Mouse (Mus musculus): ENCODE results near the gene Trim9. TPM values are rescaled to one million over a fixed set of nuclear protein-coding genes. Genes with fewer than 3 reads are reported as not detected.
A peak's percentile ranks its signal among the peaks of the same experiment; 100 is the strongest.

Gene Trim9
- not detected in 2 replicates for polyA plus RNA-seq (2012; ENCODE audit: insufficient read depth, insufficient read length, missing spikeins)

GRCm38 (mm10) chr12:70347202-70347841 is at the start of gene Trim9:
Gene Trim9 (minus strand): TSS chr12:70347614.
- peak within 1 kb of the TSS; percentile 55 for H3K4me3 ChIP-seq (ENCODE audit: insufficient read depth, low read depth, low read length)

DNA sequence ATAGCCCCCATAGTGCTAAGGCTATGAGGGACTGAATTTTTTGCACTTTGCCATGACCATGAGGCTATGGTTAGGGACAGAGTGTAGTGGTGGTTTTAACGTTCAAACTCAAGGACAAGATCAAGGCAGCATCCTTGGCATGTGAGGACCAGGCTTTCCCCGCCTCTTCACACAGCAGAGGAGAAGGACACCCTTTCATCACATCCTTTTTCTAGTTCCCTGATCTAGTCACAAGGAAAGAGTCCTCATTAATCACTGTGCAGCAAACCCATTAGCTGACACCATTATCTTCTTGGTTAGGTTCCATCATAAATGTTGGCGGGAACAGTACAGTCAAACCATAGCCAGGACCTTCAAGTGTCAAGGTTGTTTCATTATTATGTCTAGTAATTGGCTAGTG is 47.6 kb upstream of the Trim9 start:
- Histone ChIP-seq H3K4me3 (ENCODE audit: insufficient read depth, low read depth, low read length) (no peak overlapping the region), H3K27ac (replicated peaks; ENCODE audit: low read depth, low read length) (no peak overlapping the region), H3K4me1 (ENCODE audit: control insufficient read depth, insufficient read depth, insufficient read length, low read length) (no peaks in the 10 kb centered on the region)

More at GRCm38 (mm10) chr12:70347202-70347841, at the start of gene Trim9:
- no peaks in the 10 kb centered on the region; the same call in 1 of the 2 replicates for H3K4me1 ChIP-seq (ENCODE audit: control insufficient read depth, insufficient read depth, insufficient read length, low read length)
- H3K27ac ChIP-seq (replicated peaks; ENCODE audit: low read depth, low read length), result no peak within 1 kb of the TSS

DNA sequence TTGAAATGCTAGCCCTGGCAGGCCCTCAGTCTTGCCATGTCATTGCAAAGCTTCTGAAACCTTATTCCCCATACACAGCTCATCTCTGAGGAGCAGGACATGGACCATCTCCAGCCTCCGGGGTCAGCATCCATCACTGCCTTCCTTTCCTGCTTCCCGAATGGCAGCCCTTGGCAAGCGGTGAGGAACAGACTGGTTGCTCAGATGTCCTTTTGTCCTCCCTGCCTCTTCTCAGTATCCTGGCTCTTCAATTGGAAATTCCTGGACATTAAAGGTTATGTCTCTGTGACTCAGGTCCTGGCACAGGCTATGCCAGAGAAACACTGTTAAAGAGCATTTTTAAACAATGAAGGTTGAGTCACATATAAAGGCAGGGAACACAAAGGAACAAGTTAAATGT is 43.8 kb upstream of the Trim9 start:
- no peak overlapping the region for H3K27ac ChIP-seq (replicated peaks; ENCODE audit: low read depth, low read length)
- no peak overlapping the region for H3K4me3 ChIP-seq (ENCODE audit: insufficient read depth, low read depth, low read length)
- no peaks in the 10 kb centered on the region for H3K4me1 ChIP-seq (ENCODE audit: control insufficient read depth, insufficient read depth, insufficient read length, low read length)

- Histone ChIP-seq H3K4me1 (ENCODE audit: control insufficient read depth, insufficient read depth, insufficient read length, low read length) (no peaks in the 10 kb centered on the region), H3K27ac (replicated peaks; ENCODE audit: low read depth, low read length) (no peak overlapping the region), H3K4me3 (ENCODE audit: insufficient read depth, low read depth, low read length) (no peak overlapping the region)
Measured at GRCm38 (mm10) chr12:70374976-70375375, 27.6 kb upstream of the Trim9 start.

- no peak overlapping the region for H3K4me3 ChIP-seq (ENCODE audit: insufficient read depth, low read depth, low read length)
- H3K4me1 ChIP-seq (ENCODE audit: control insufficient read depth, insufficient read depth, insufficient read length, low read length), result no peaks in the 10 kb centered on the region
- no peak overlapping the region for H3K27ac ChIP-seq (replicated peaks; ENCODE audit: low read depth, low read length)
Measured at GRCm38 (mm10) chr12:70372874-70373273, 25.5 kb upstream of the Trim9 start.

GRCm38 (mm10) chr12:70369348-70369747 is 21.9 kb upstream of the Trim9 start:
- Histone ChIP-seq H3K4me3 (ENCODE audit: insufficient read depth, low read depth, low read length) (no peak overlapping the region), H3K27ac (replicated peaks; ENCODE audit: low read depth, low read length) (no peak overlapping the region), H3K4me1 (ENCODE audit: control insufficient read depth, insufficient read depth, insufficient read length, low read length) (no peaks in the 10 kb centered on the region)

DNA sequence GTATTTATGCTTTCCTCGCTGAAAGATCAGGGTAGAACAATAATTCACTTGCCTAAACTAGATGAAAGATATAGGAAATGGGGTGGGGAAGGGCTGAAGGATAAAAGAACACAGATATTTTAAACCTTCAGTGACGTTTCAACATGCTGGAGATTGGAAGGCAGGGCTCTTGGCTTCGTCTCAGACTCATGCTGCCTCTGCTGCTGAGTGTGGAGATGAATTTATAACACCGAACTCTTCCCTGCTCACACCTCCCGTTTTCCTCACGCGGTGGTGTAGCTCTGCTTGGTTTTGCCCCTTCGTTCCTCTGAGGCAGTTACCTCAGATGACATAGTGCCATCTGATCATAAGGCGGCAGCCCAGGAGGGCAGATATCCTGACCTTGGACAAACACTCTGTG is 21.4 kb upstream of the Trim9 start:
- H3K4me1 ChIP-seq (ENCODE audit: control insufficient read depth, insufficient read depth, insufficient read length, low read length), result no peaks in the 10 kb centered on the region
- no peak overlapping the region for H3K27ac ChIP-seq (replicated peaks; ENCODE audit: low read depth, low read length)
- no peak overlapping the region for H3K4me3 ChIP-seq (ENCODE audit: insufficient read depth, low read depth, low read length)

GRCm38 (mm10) chr12:70367326-70368248 is 20.2 kb upstream of the Trim9 start:
- H3K4me1 ChIP-seq (ENCODE audit: control insufficient read depth, insufficient read depth, insufficient read length, low read length), result no peaks in the 10 kb centered on the region
- no peak overlapping the region for H3K4me3 ChIP-seq (ENCODE audit: insufficient read depth, low read depth, low read length)
- H3K27ac ChIP-seq (replicated peaks; ENCODE audit: low read depth, low read length), result no peak overlapping the region

- H3K4me1 ChIP-seq (ENCODE audit: control insufficient read depth, insufficient read depth, insufficient read length, low read length), result no peaks in the 10 kb centered on the region
- H3K27ac ChIP-seq (replicated peaks; ENCODE audit: low read depth, low read length), result no peak overlapping the region
- no peak overlapping the region for H3K4me3 ChIP-seq (ENCODE audit: insufficient read depth, low read depth, low read length)
Measured at GRCm38 (mm10) chr12:70363016-70363415, 15.6 kb upstream of the Trim9 start.

DNA sequence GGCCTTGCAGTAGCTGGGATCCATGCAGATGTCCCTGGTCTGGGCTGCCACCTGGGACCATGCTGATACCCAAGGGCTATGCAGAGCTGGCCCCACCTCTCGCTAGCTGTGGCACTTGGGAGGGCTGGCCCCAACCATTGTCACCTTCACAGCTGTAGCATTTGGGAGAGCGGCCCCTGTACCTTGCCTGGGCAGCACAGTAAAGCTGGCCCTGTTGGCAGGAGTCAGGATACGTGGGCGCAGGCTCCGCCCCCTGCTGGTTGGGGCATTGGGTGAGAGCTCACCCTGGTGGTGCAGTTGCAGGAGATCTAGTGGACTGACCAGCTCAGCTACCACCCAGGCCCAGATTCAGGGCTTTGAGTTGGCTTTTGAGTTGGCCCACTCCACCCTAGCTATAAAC is 12.9 kb upstream of the Trim9 start:
- H3K27ac ChIP-seq (replicated peaks; ENCODE audit: low read depth, low read length), result no peak overlapping the region
- H3K4me1 ChIP-seq (ENCODE audit: control insufficient read depth, insufficient read depth, insufficient read length, low read length), result no peaks in the 10 kb centered on the region
- H3K4me3 ChIP-seq (ENCODE audit: insufficient read depth, low read depth, low read length), result no peak overlapping the region

DNA sequence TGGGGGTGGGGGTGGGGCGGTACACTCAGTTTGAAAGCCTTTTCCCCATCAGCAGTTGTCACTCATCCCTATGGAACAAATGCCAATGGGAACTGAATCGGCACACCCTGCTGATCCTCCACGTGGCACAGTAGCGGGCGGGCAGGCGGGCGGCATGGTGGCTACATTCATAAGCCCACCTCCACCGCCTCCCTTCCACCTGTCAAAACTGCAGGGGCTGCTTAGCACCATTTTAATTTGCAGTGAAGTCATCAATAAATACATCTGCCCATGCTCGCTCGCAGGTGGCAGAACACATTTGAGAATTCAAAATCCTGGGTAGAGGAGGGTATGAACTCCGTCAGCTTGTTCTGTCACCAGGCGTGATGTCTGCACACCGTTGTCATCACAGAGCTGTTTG is 12.0 kb upstream of the Trim9 start:
- H3K4me1 ChIP-seq (ENCODE audit: control insufficient read depth, insufficient read depth, insufficient read length, low read length), result no peaks in the 10 kb centered on the region
- no peak overlapping the region for H3K4me3 ChIP-seq (ENCODE audit: insufficient read depth, low read depth, low read length)
- H3K27ac ChIP-seq (replicated peaks; ENCODE audit: low read depth, low read length), result no peak overlapping the region

GRCm38 (mm10) chr12:70354926-70355325 is 7.5 kb upstream of the Trim9 start:
- H3K4me3 ChIP-seq (ENCODE audit: insufficient read depth, low read depth, low read length), result no peak overlapping the region
- H3K27ac ChIP-seq (replicated peaks; ENCODE audit: low read depth, low read length), result no peak overlapping the region

GRCm38 (mm10) chr12:70350490-70350889 is 3.1 kb upstream of the Trim9 start:
- Histone ChIP-seq H3K27ac (replicated peaks; ENCODE audit: low read depth, low read length) (no peak overlapping the region), H3K4me3 (ENCODE audit: insufficient read depth, low read depth, low read length) (no peak overlapping the region), H3K4me1 (ENCODE audit: control insufficient read depth, insufficient read depth, insufficient read length, low read length) (no peaks in the 10 kb centered on the region; the same call in 1 of the 2 replicates)

More at GRCm38 (mm10) chr12:70354926-70355325, 7.5 kb upstream of the Trim9 start:
- no peaks in the 10 kb centered on the region for H3K4me1 ChIP-seq (ENCODE audit: control insufficient read depth, insufficient read depth, insufficient read length, low read length)

DNA sequence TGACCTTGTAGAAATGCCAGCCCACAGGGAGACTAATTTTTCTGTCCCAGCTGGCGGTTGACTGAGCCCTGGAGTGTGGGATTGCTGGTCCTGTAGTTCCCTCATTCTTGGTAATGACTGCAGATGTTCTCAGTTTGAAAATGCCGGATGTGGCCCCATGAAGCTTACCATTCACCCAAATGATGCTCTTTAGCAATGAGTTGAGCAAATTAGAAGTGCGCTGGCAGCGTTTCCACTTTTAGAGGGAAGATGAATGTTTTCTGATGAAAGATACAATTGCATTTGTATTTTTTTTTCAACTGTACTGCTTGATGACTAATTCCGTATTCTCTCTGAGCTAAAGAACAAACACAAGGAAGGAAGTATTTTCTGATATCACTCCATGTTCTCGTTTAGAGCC is 2.4 kb upstream of the Trim9 start:
- H3K27ac ChIP-seq (replicated peaks; ENCODE audit: low read depth, low read length), result no peak overlapping the region
- H3K4me1 ChIP-seq (ENCODE audit: control insufficient read depth, insufficient read depth, insufficient read length, low read length), result no peaks in the 10 kb centered on the region; the same call in 1 of the 2 replicates
- no peak overlapping the region for H3K4me3 ChIP-seq (ENCODE audit: insufficient read depth, low read depth, low read length)

- Histone ChIP-seq H3K4me3 (ENCODE audit: insufficient read depth, low read depth, low read length) (no peak overlapping the region), H3K27ac (replicated peaks; ENCODE audit: low read depth, low read length) (no peak overlapping the region), H3K4me1 (ENCODE audit: control insufficient read depth, insufficient read depth, insufficient read length, low read length) (no peaks in the 10 kb centered on the region; the same call in 1 of the 2 replicates)
Measured at GRCm38 (mm10) chr12:70348026-70348425, 612 bp upstream of the Trim9 start.

All from brown adipose tissue, adult 24 weeks (tissue).